Mouse (Mus musculus) left cerebral cortex, adult 2 months (tissue): ENCODE data around the gene Chn2. TPM values are rescaled to one million over a fixed set of nuclear protein-coding genes. Genes with fewer than 3 reads are reported as not detected.

Source experiments
- DNase-seq, 2 experiments: peaks; one replicate each; pipeline ENCODE4 v3.0.0; 2021 to 2022; ENCODE audit warnings: low spot score in 2 of 2, mixed read lengths in 1 of 2; ENCODE audit errors: extremely low spot score in 1 of 2
- H3K27ac ChIP-seq: fragments of 200-600 bp; 2 replicates; pipeline ENCODE4 v1.8.1; 2022
- H3K4me3 ChIP-seq: fragments of 200-600 bp; 2 replicates; pipeline ENCODE4 v1.8.1; 2022
- CTCF ChIP-seq: fragments of 200-600 bp; IDR thresholded peaks from 2 replicates; pipeline ENCODE4 v1.8.1; 2022; ENCODE audit warnings: antibody characterized with exemption, mild to moderate bottlenecking, moderate library complexity
- intact Hi-C: fragments of 180-260 bp; cut with DNase I; formaldehyde crosslinking; loops from one replicate; pipeline ENCODE4 v1.15.1; 2025
- total RNA-seq, 2 experiments: library from RNA; stranded (reverse); gene quantifications; 2 replicates each; pipeline ENCODE4 v1.2.3; 2021

The Chn2 gene
- total RNA-seq, 2 experiments from 2014 or later: 38.9 to 42.0 TPM

GRCm38 (mm10) chr6:54021123-54021789 is 18.1 kb upstream of the Chn2 start:
- no peak for TF ChIP-seq CTCF
- no peak for DNase-seq
- H3K27ac ChIP-seq: no peak overlapping the region
- no peak overlapping the region for H3K4me3 ChIP-seq
- intact Hi-C loops: no loop called here

GRCm38 (mm10) chr6:54023846-54024245 is 15.5 kb upstream of the Chn2 start:
- DNase-seq: no peak
- no peak overlapping the region for H3K27ac ChIP-seq
- intact Hi-C loops: no loop called here
- no peak overlapping the region for H3K4me3 ChIP-seq
- no peak for TF ChIP-seq CTCF

- Histone ChIP-seq H3K4me3 (no peak overlapping the region), H3K27ac (no peak overlapping the region)
- TF ChIP-seq CTCF: no peak
- intact Hi-C loops: no loop called here
- DNase-seq: no peak
These were observed 10.6 kb upstream of the Chn2 start for GRCm38 (mm10) chr6:54028706-54029105.

- no peak for DNase-seq
- H3K4me3 ChIP-seq: no peak overlapping the region
- intact Hi-C loops: loop anchor here (10.0 kb wide), 1 partner anchor 334 kb away; no protein-coding TSS in a partner anchor
- no peak for TF ChIP-seq CTCF
- no peak overlapping the region for H3K27ac ChIP-seq
These were observed 9.0 kb upstream of the Chn2 start for GRCm38 (mm10) chr6:54030351-54030750.

- no peak overlapping the region for H3K27ac ChIP-seq
- H3K4me3 ChIP-seq: no peak overlapping the region
- TF ChIP-seq CTCF: no peak
- intact Hi-C loops: loop anchor here (10.0 kb wide), 1 partner anchor 334 kb away; no protein-coding TSS in a partner anchor
- DNase-seq: no peak
These were observed 8.6 kb upstream of the Chn2 start for GRCm38 (mm10) chr6:54030776-54031175.

- intact Hi-C loops: loop anchor here (2.0 to 10.0 kb wide), 2 partner anchors 194 to 330 kb away; no protein-coding TSS in a partner anchor
- peak; percentile 70 for TF ChIP-seq CTCF
- Histone ChIP-seq H3K4me3 (no peak overlapping the region), H3K27ac (no peak overlapping the region)
- DNase-seq: peak; percentile 69 to 75
These were observed 4.9 kb upstream of the Chn2 start for GRCm38 (mm10) chr6:54034471-54034870.

GRCm38 (mm10) chr6:54035548-54035947 is 3.8 kb upstream of the Chn2 start:
- intact Hi-C loops: loop anchor here (1.0 to 10.0 kb wide), 3 partner anchors 130 to 329 kb away; no protein-coding TSS in a partner anchor
- H3K27ac ChIP-seq: no peak overlapping the region
- no peak for TF ChIP-seq CTCF
- DNase-seq: no peak
- no peak overlapping the region for H3K4me3 ChIP-seq

- H3K4me3 ChIP-seq: peak overlapping the region; percentile 83
- TF ChIP-seq CTCF: no peak
- intact Hi-C loops: loop anchor here (1.0 to 10.0 kb wide), 2 partner anchors 258 to 326 kb away; no protein-coding TSS in a partner anchor
- DNase-seq: no peak
- H3K27ac ChIP-seq: peak overlapping the region; percentile 94
These were observed 488 bp upstream of the Chn2 start for GRCm38 (mm10) chr6:54038866-54039265.

- intact Hi-C loops: loop anchor here (1.0 to 10.0 kb wide), 3 partner anchors 77 to 325 kb away; no protein-coding TSS in a partner anchor
- peak overlapping the region; percentile 94 for H3K27ac ChIP-seq
- peak; percentile 43 to 58 for DNase-seq
- peak overlapping the region; percentile 83 for H3K4me3 ChIP-seq
- no peak for TF ChIP-seq CTCF
These were observed 572 bp downstream of the Chn2 start for GRCm38 (mm10) chr6:54039805-54040447.

- no peak for TF ChIP-seq CTCF
- Histone ChIP-seq H3K4me3 (peak overlapping the region; percentile 83), H3K27ac (peak overlapping the region; percentile 94)
- intact Hi-C loops: loop anchor here (5.0 kb wide), 1 partner anchor 77 kb away; no protein-coding TSS in a partner anchor
- no peak for DNase-seq
These were observed 1.1 kb downstream of the Chn2 start for GRCm38 (mm10) chr6:54040448-54040844.

GRCm38 (mm10) chr6:54041386-54042043 is 2.2 kb downstream of the Chn2 start:
- DNase-seq: no peak
- H3K4me3 ChIP-seq: peak overlapping the region; percentile 29
- TF ChIP-seq CTCF: no peak
- intact Hi-C loops: loop anchor here (5.0 kb wide), 1 partner anchor 76 kb away; no protein-coding TSS in a partner anchor
- H3K27ac ChIP-seq: no peak overlapping the region

GRCm38 (mm10) chr6:54042142-54042541 is 2.8 kb downstream of the Chn2 start:
- intact Hi-C loops: loop anchor here (5.0 kb wide), 1 partner anchor 75 kb away; no protein-coding TSS in a partner anchor
- Histone ChIP-seq H3K27ac (no peak overlapping the region), H3K4me3 (no peak overlapping the region)
- DNase-seq: no peak
- no peak for TF ChIP-seq CTCF
